ENCODE assay signal across 12 mouse cellular contexts in genomic region chr11:103338671-103339070, GRCm38 (mm10).
"Had no signal": no experiment of that assay in that cellular context is flagged by ENCODE, and none has a peak within 500 bp of the region (broad histone marks: within the 10 kb centered on the region; RNA-seq: fewer than 3 reads in every experiment).

No protein-coding gene starts in this region.

- ATAC-seq: inflammation-experienced regulatory T-cells, adult 6 months; lung, postnatal 0 days; midbrain, embryonic 13.5 days had no signal

- H3K27ac ChIP-seq: hindbrain, embryonic 15.5 days; left cerebral cortex, adult 2 months; limb, embryonic 10.5 days; liver, embryonic 15.5 days; midbrain, embryonic 13.5 days had no signal

- DNase-seq: lung, adult 2 months; right cerebral cortex, postnatal 14 days; thymus, adult 2 months; thymus, postnatal 25 days had no signal

- H3K4me3 ChIP-seq: hindbrain, embryonic 15.5 days; left cerebral cortex, adult 2 months; limb, embryonic 10.5 days; liver, embryonic 15.5 days; midbrain, embryonic 13.5 days had no signal

- H3K9ac ChIP-seq: hindbrain, embryonic 15.5 days; liver, embryonic 15.5 days; midbrain, embryonic 13.5 days had no signal

- H3K4me2 ChIP-seq: hindbrain, embryonic 15.5 days; liver, embryonic 11.5 days; liver, embryonic 15.5 days; midbrain, embryonic 13.5 days had no signal

- H3K36me3 ChIP-seq: hindbrain, embryonic 15.5 days; limb, embryonic 10.5 days; midbrain, embryonic 13.5 days had no signal

- H3K9me3 ChIP-seq: hindbrain, embryonic 15.5 days; limb, embryonic 10.5 days; liver, embryonic 15.5 days; midbrain, embryonic 13.5 days had no signal
